Mouse (Mus musculus): Measurements from ENCODE around the gene Filip1. TPM values are rescaled to one million over a fixed set of nuclear protein-coding genes. Genes with fewer than 3 reads are reported as not detected.

Filip1 gene
- polyA plus RNA-seq, 1 experiment from 2014 or later: 5.3 TPM

DNA sequence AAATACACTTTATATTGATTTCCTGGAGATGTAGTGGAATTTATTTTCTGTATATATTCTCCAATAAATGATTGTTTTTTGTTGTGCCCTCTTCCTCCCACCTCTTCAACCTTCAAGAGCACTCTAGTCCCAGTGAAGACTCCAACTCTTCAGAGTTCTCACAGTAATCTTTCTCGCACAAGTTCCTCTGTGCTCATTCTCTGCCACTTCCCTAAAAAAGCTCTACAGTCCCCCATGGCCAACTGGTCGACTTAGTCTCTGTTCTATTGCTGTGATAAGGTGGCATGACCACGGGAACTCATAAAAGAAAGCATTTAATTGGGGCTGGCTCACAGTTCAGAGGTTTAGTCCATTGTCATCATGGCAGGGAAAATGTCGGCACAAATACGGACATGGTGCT is 80.1 kb downstream of the Filip1 start:
- WGBS: 91% methylated on average over 5 of the region's 5 CpGs
- Histone ChIP-seq H3K4me1 (replicated peaks; ENCODE audit: control insufficient read depth, insufficient read depth, low read length) (no peaks in the 10 kb centered on the region), H3K4me2 (replicated peaks; ENCODE audit: low read depth) (no peak overlapping the region), H3K27ac (ENCODE audit: low read depth, low read length) (no peak overlapping the region), H3K4me3 (ENCODE audit: low read depth, low read length) (no peak overlapping the region), H3K36me3 (ENCODE audit: control insufficient read depth, insufficient read depth) (no peaks in the 10 kb centered on the region), H3K27me3 (replicated peaks; ENCODE audit: control insufficient read depth, insufficient read depth, low read length) (no peaks in the 10 kb centered on the region), H3K9me3 (ENCODE audit: control insufficient read depth) (no peaks in the 10 kb centered on the region), H3K9ac (ENCODE audit: low read depth, low read length) (no peak overlapping the region)
- no peak for ATAC-seq
- TF ChIP-seq CTCF (IDR thresholded peaks at IDR 0.05; ENCODE audit: low read depth): no peak

DNA sequence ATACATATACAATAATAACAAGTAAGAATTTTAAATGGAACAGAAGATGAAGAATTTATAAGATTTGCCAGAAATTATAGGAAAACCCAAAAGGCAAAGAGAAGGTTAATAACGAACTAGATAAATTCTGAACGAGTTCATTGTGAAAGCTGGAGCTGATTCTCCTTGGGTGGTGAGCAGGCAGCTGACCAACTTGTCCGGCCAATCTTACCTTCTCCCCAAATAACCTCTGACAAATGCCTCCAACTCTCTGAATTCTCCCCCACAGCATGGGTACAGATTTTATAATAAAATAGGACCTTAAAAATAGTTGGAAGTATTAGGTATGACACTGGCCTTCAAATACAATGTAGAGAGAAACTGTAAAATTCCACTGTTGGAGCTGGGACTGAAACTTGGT is 84.6 kb downstream of the Filip1 start:
- H3K4me1 ChIP-seq (replicated peaks; ENCODE audit: control insufficient read depth, insufficient read depth, low read length): no peaks in the 10 kb centered on the region
- TF ChIP-seq CTCF (IDR thresholded peaks at IDR 0.05; ENCODE audit: low read depth): no peak
- H3K27me3 ChIP-seq (replicated peaks; ENCODE audit: control insufficient read depth, insufficient read depth, low read length): no peaks in the 10 kb centered on the region
- no peak overlapping the region for H3K4me2 ChIP-seq (replicated peaks; ENCODE audit: low read depth)
- no peak overlapping the region for H3K9ac ChIP-seq (ENCODE audit: low read depth, low read length)
- 81% methylated on average over 3 of the region's 3 CpGs for WGBS
- H3K4me3 ChIP-seq (ENCODE audit: low read depth, low read length): no peak overlapping the region
- no peaks in the 10 kb centered on the region for H3K9me3 ChIP-seq (ENCODE audit: control insufficient read depth)
- H3K27ac ChIP-seq (ENCODE audit: low read depth, low read length): no peak overlapping the region
- no peak for ATAC-seq
- H3K36me3 ChIP-seq (ENCODE audit: control insufficient read depth, insufficient read depth): no peaks in the 10 kb centered on the region

- WGBS: 84% methylated on average over 21 of the region's 21 CpGs
- Histone ChIP-seq H3K4me3 (ENCODE audit: low read depth, low read length) (no peak overlapping the region), H3K9ac (ENCODE audit: low read depth, low read length) (no peak overlapping the region), H3K36me3 (ENCODE audit: control insufficient read depth, insufficient read depth) (no peaks in the 10 kb centered on the region), H3K4me1 (replicated peaks; ENCODE audit: control insufficient read depth, insufficient read depth, low read length) (no peaks in the 10 kb centered on the region), H3K9me3 (ENCODE audit: control insufficient read depth) (no peaks in the 10 kb centered on the region), H3K27ac (ENCODE audit: low read depth, low read length) (no peak overlapping the region), H3K27me3 (replicated peaks; ENCODE audit: control insufficient read depth, insufficient read depth, low read length) (no peaks in the 10 kb centered on the region), H3K4me2 (replicated peaks; ENCODE audit: low read depth) (no peak overlapping the region)
- no peak for TF ChIP-seq CTCF (IDR thresholded peaks at IDR 0.05; ENCODE audit: low read depth)
- no peak for ATAC-seq
Measured at GRCm38 (mm10) chr9:79927156-79927870, 85.3 kb downstream of the Filip1 start.

- ATAC-seq: no peak
- H3K4me3 ChIP-seq (ENCODE audit: low read depth, low read length): no peak overlapping the region
- no peaks in the 10 kb centered on the region for H3K9me3 ChIP-seq (ENCODE audit: control insufficient read depth)
- no peak for TF ChIP-seq CTCF (IDR thresholded peaks at IDR 0.05; ENCODE audit: low read depth)
- H3K27me3 ChIP-seq (replicated peaks; ENCODE audit: control insufficient read depth, insufficient read depth, low read length): no peaks in the 10 kb centered on the region
- no peak overlapping the region for H3K9ac ChIP-seq (ENCODE audit: low read depth, low read length)
- H3K4me1 ChIP-seq (replicated peaks; ENCODE audit: control insufficient read depth, insufficient read depth, low read length): no peaks in the 10 kb centered on the region
- H3K36me3 ChIP-seq (ENCODE audit: control insufficient read depth, insufficient read depth): no peaks in the 10 kb centered on the region
- WGBS: 64% methylated on average over 9 of the region's 9 CpGs
- H3K4me2 ChIP-seq (replicated peaks; ENCODE audit: low read depth): no peak overlapping the region
- H3K27ac ChIP-seq (ENCODE audit: low read depth, low read length): no peak overlapping the region
Measured at GRCm38 (mm10) chr9:79926464-79927155, 86.0 kb downstream of the Filip1 start.

DNA sequence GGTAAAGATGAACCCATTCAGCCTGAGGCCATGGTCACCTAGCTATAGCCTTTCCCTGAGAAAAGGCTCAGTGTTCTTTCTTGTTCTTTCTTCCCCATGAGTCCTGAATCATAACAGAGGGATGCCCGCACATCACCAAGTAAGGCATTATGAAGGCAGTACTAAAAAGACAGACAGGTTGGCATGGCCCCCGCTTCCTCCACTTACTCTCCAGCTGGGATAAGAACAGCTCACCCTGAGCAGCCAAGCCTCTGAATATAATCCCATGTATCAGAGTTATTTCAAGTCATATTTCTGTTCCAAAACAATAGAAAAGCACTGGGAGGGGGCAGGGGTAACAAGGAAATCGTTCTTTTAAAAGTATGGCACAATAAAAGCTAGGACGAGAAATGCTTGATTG is 86.7 kb downstream of the Filip1 start:
- Histone ChIP-seq H3K4me1 (replicated peaks; ENCODE audit: control insufficient read depth, insufficient read depth, low read length) (no peaks in the 10 kb centered on the region), H3K36me3 (ENCODE audit: control insufficient read depth, insufficient read depth) (no peaks in the 10 kb centered on the region), H3K27me3 (replicated peaks; ENCODE audit: control insufficient read depth, insufficient read depth, low read length) (no peaks in the 10 kb centered on the region), H3K4me3 (ENCODE audit: low read depth, low read length) (no peak overlapping the region), H3K4me2 (replicated peaks; ENCODE audit: low read depth) (no peak overlapping the region), H3K9ac (ENCODE audit: low read depth, low read length) (no peak overlapping the region), H3K27ac (ENCODE audit: low read depth, low read length) (no peak overlapping the region), H3K9me3 (ENCODE audit: control insufficient read depth) (no peaks in the 10 kb centered on the region)
- ATAC-seq: no peak
- no peak for TF ChIP-seq CTCF (IDR thresholded peaks at IDR 0.05; ENCODE audit: low read depth)
- WGBS: 69% methylated on average over 4 of the region's 4 CpGs

- Histone ChIP-seq H3K9ac (ENCODE audit: low read depth, low read length) (no peak overlapping the region), H3K27ac (ENCODE audit: low read depth, low read length) (no peak overlapping the region), H3K4me2 (replicated peaks; ENCODE audit: low read depth) (no peak overlapping the region), H3K4me3 (ENCODE audit: low read depth, low read length) (no peak overlapping the region), H3K36me3 (ENCODE audit: control insufficient read depth, insufficient read depth) (no peaks in the 10 kb centered on the region), H3K27me3 (replicated peaks; ENCODE audit: control insufficient read depth, insufficient read depth, low read length) (no peaks in the 10 kb centered on the region), H3K4me1 (replicated peaks; ENCODE audit: control insufficient read depth, insufficient read depth, low read length) (no peaks in the 10 kb centered on the region), H3K9me3 (ENCODE audit: control insufficient read depth) (no peaks in the 10 kb centered on the region)
- WGBS: 73% methylated on average over 3 of the region's 3 CpGs
- TF ChIP-seq CTCF (IDR thresholded peaks at IDR 0.05; ENCODE audit: low read depth): no peak
- no peak for ATAC-seq
Measured at GRCm38 (mm10) chr9:79923262-79923661, 89.4 kb downstream of the Filip1 start.

Measured in intestine, postnatal 0 days (tissue).